8 mouse cellular contexts compared by ENCODE assay signal in the genomic region with DNA sequence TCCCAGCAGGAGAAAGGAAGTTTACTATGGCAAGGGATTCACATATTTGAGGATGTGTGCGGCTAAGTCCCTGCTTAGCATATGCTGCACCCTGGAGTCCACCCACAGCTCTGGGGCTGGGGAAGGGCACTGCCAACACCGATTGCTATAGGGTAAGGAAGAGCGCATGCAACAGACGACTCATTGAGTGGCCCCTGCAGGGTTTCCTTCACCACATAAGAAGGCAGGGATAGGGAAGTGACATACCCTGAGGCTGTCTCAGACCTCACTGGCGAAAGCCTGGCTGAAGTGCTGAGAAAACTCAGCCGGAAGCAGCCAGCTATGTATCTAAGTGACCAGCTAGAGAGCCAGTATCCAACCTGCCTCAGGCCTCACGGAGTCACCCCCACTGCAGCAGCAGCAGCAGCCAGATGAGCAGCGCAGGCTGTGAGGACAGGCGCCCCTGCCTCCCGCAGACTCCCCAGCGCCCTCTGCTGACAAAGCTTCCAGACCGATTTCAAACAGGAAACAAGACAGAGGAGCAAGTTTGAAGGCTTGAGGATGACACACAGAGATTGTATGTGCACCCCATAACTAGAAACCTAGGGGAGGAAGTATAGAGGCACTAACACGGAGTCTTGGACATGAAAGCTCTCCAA. TPM values are rescaled to one million over a fixed set of nuclear protein-coding genes. Genes with fewer than 3 reads are reported as not detected.
A peak's percentile ranks its signal among the peaks of the same experiment; 100 is the strongest.
DNase-seq lines count a peak whose midpoint lies in the region; ATAC-seq and TF ChIP-seq lines count a peak whose summit lies in the region.

No protein-coding gene starts in this region.

- H3K9me3 ChIP-seq in heart, embryonic 12.5 days (replicated peaks): no peaks in the 10 kb centered on the region
- no peaks in the 10 kb centered on the region for H3K9me3 ChIP-seq in hindbrain, embryonic 14.5 days (ENCODE audit: control insufficient read depth, low read length)
- no peaks in the 10 kb centered on the region for H3K9me3 ChIP-seq in limb, embryonic 14.5 days (ENCODE audit: control insufficient read depth, low read length)

- H3K36me3 ChIP-seq in heart, embryonic 12.5 days: no peaks in the 10 kb centered on the region
- no peaks in the 10 kb centered on the region for H3K36me3 ChIP-seq in hindbrain, embryonic 14.5 days (replicated peaks; ENCODE audit: control insufficient read depth, insufficient read depth)
- H3K36me3 ChIP-seq in limb, embryonic 14.5 days (ENCODE audit: control insufficient read depth, insufficient read depth, low read length): no peaks in the 10 kb centered on the region

- DNase-seq in heart, postnatal 10 days: peak; percentile 24 to 54
- DNase-seq in CD4-positive helper T cell, adult 2 months (ENCODE audit: low read depth, low spot score): peak; percentile 60
- DNase-seq in adrenal gland, postnatal 25 days: peak; percentile 55
- DNase-seq in hindbrain, embryonic 14.5 days (ENCODE audit: low spot score): peak; percentile 37
- no peak for DNase-seq in limb, embryonic 14.5 days (ENCODE audit: low spot score)
- DNase-seq in right cerebral cortex, adult 2 months (ENCODE audit: low spot score in 2 of 2): peak; percentile 50 to 66
- no peak for DNase-seq in urinary bladder, postnatal 4 days (ENCODE audit: low spot score in 2 of 2)

- H3K27ac ChIP-seq in heart, embryonic 12.5 days (ENCODE audit: poor library complexity, severe bottlenecking): no peak overlapping the region
- no peak overlapping the region for H3K27ac ChIP-seq in hindbrain, embryonic 14.5 days
- no peak overlapping the region for H3K27ac ChIP-seq in limb, embryonic 14.5 days (replicated peaks; ENCODE audit: low read depth, low read length)

- TF ChIP-seq POLR2A in limb, embryonic 14.5 days (IDR thresholded peaks at IDR 0.05; ENCODE audit: borderline replicate concordance, extremely low read depth, insufficient read depth, insufficient read length): no peak

- H3K4me2 ChIP-seq in heart, embryonic 12.5 days: no peak overlapping the region
- H3K4me2 ChIP-seq in hindbrain, embryonic 14.5 days (replicated peaks): no peak overlapping the region
- no peak overlapping the region for H3K4me2 ChIP-seq in limb, embryonic 14.5 days (replicated peaks; ENCODE audit: low read depth, low read length, severe bottlenecking)

- intact Hi-C loops in heart, postnatal 10 days (cut with DNase I): no loop called here

- no peak for ATAC-seq in heart, embryonic 12.5 days (ENCODE audit: insufficient number of reproducible peaks, low FRiP score)
- ATAC-seq in hindbrain, embryonic 14.5 days (ENCODE audit: low FRiP score): no peak
- ATAC-seq in limb, embryonic 14.5 days (ENCODE audit: low FRiP score, low read depth): no peak

- no peak overlapping the region for H3K4me3 ChIP-seq in heart, embryonic 12.5 days
- no peak overlapping the region for H3K4me3 ChIP-seq in hindbrain, embryonic 14.5 days (replicated peaks; ENCODE audit: low read length)
- no peak overlapping the region for H3K4me3 ChIP-seq in limb, embryonic 14.5 days (replicated peaks; ENCODE audit: low read length)

- WGBS in heart, embryonic 12.5 days: 16% methylated on average over 13 of the region's 13 CpGs
- WGBS in hindbrain, embryonic 14.5 days: 19% methylated on average over 13 of the region's 13 CpGs
- 16% methylated on average over 13 of the region's 13 CpGs for WGBS in limb, embryonic 14.5 days

- H3K9ac ChIP-seq in heart, embryonic 12.5 days: no peak overlapping the region
- H3K9ac ChIP-seq in hindbrain, embryonic 14.5 days: no peak overlapping the region
- H3K9ac ChIP-seq in limb, embryonic 14.5 days (ENCODE audit: low read depth, low read length, severe bottlenecking): peak overlapping the region; percentile 34; the same call in 1 of the 2 replicates

- H3K4me1 ChIP-seq in heart, embryonic 12.5 days (replicated peaks): no peaks in the 10 kb centered on the region
- no peaks in the 10 kb centered on the region for H3K4me1 ChIP-seq in hindbrain, embryonic 14.5 days (replicated peaks; ENCODE audit: control insufficient read depth, insufficient read depth, low read length)
- no peaks in the 10 kb centered on the region for H3K4me1 ChIP-seq in limb, embryonic 14.5 days (ENCODE audit: control insufficient read depth, insufficient read depth, low read length)

- H3K27me3 ChIP-seq in heart, embryonic 12.5 days (replicated peaks): peaks cover 33% of the 10 kb centered on the region
- H3K27me3 ChIP-seq in hindbrain, embryonic 14.5 days (ENCODE audit: control insufficient read depth, insufficient read depth, low read length): no peaks in the 10 kb centered on the region
- no peaks in the 10 kb centered on the region for H3K27me3 ChIP-seq in limb, embryonic 14.5 days (ENCODE audit: control insufficient read depth, insufficient read depth, low read length)

RNA-seq across cellular contexts. Expression of a gene that starts 17.8 kb away (rescaled TPM):
- 10 to 100 TPM; 46.8 to 50.0 TPM for total RNA-seq in heart, postnatal 10 days (2021)
- 92.1 TPM in 2 replicates for polyA plus RNA-seq in heart, embryonic 12.5 days (2016; fragmentation: Nextera tagmentation; extraction: Ambion mirVana)
- 91.9 and 107 TPM in 2 replicates for total RNA-seq in adrenal gland, postnatal 25 days (2021)
- 23.1 and 28.2 TPM in 2 replicates for polyA plus RNA-seq in hindbrain, embryonic 14.5 days (2014; fragmentation: Nextera tagmentation; extraction: Ambion mirVana)
- 238 and 299 TPM in 2 replicates for polyA plus RNA-seq in limb, embryonic 14.5 days (2012; rRNA removed)
- polyA plus RNA-seq in limb, embryonic 14.5 days (2014; fragmentation: Nextera tagmentation; extraction: Ambion mirVana): 43.7 and 45.9 TPM in 2 replicates

RNA-seq across cellular contexts. Expression of a gene that starts 22.4 kb away (rescaled TPM):
- not detected for total RNA-seq in heart, postnatal 10 days (2021)
- polyA plus RNA-seq in heart, embryonic 12.5 days (2016; fragmentation: Nextera tagmentation; extraction: Ambion mirVana): 0.04 and 0.08 TPM in 2 replicates
- not detected in 2 replicates for total RNA-seq in adrenal gland, postnatal 25 days (2021)
- polyA plus RNA-seq in hindbrain, embryonic 14.5 days (2014; fragmentation: Nextera tagmentation; extraction: Ambion mirVana): 0.09 and 0.24 TPM in 2 replicates
- polyA plus RNA-seq in limb, embryonic 14.5 days (2012; rRNA removed): not detected in 2 replicates
- not detected in 2 replicates for polyA plus RNA-seq in limb, embryonic 14.5 days (2014; fragmentation: Nextera tagmentation; extraction: Ambion mirVana)

RNA-seq across cellular contexts. Expression of a gene that starts 27.6 kb away (rescaled TPM):
- 10 to 100 TPM; 32.2 to 35.6 TPM for total RNA-seq in heart, postnatal 10 days (2021)
- 9.1 and 11.4 TPM in 2 replicates for polyA plus RNA-seq in heart, embryonic 12.5 days (2016; fragmentation: Nextera tagmentation; extraction: Ambion mirVana)
- 42.3 and 46.2 TPM in 2 replicates for total RNA-seq in adrenal gland, postnatal 25 days (2021)
- polyA plus RNA-seq in hindbrain, embryonic 14.5 days (2014; fragmentation: Nextera tagmentation; extraction: Ambion mirVana): 11.6 and 12.6 TPM in 2 replicates
- polyA plus RNA-seq in limb, embryonic 14.5 days (2012; rRNA removed): 26.0 and 37.8 TPM in 2 replicates
- polyA plus RNA-seq in limb, embryonic 14.5 days (2014; fragmentation: Nextera tagmentation; extraction: Ambion mirVana): 13.8 and 15.7 TPM in 2 replicates

Comparison
In these comparisons a context has a peak if more than half of its experiments do, and no peak if none do; other contexts are left out.
1. DNase-seq: peak in heart, postnatal 10 days (2 of 2), CD4-positive helper T cell, adult 2 months (single experiment), adrenal gland, postnatal 25 days (single experiment), hindbrain, embryonic 14.5 days (single experiment) and right cerebral cortex, adult 2 months (2 of 2); none in limb, embryonic 14.5 days (single experiment) and urinary bladder, postnatal 4 days (0 of 2).